Mouse (Mus musculus) embryonic fibroblast, embryonic 13.5 days (primary cell): Measurements from ENCODE around the gene Krt17.

ENCODE experiments used
- CTCF ChIP-seq: IDR thresholded peaks from 2 replicates; pipeline ENCODE4 v1.5.1; 2011; ENCODE audit warnings: mild to moderate bottlenecking, control low read depth, low read length, moderate library complexity, borderline replicate concordance; ENCODE audit not compliant: insufficient read depth
- POLR2A ChIP-seq: IDR thresholded peaks from 2 replicates; pipeline ENCODE4 v1.6.1; 2011; ENCODE audit warnings: low read depth, mild to moderate bottlenecking, control low read depth, low read length, moderate library complexity

DNA sequence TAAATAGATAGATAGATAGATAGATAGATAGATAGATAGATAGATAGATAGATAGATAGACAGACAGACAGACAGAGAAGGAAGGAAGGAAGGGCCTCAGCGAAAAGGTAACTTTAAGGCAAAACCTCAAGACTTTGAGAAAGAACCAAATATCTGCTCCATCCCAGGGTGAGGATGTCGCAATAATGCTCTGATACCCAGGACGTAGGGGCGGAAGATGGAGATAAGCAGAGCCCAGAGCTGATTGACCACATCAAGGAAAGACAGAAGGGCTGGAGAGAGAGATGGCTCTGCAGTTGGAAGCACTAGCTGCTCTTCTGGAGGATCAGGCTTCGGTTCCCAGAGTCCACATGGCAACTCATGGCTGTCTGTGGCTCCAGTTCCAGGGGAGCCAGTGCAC is 40.5 kb upstream of the Krt17 start:
- TF ChIP-seq CTCF = no peak
- no peak for TF ChIP-seq POLR2A
